Mouse (Mus musculus) E14TG2a.4 (cell line): ENCODE measurements at regions not wholly inside any gene's neighbourhood (a gene's known extent, or its start where the extent isn't known, plus 50 kb on each side); places are given as distances from the start of the nearest gene placed in this dataset.

Experiments
- H3K27me3 ChIP-seq: 2 replicates; pipeline ENCODE4 v1.6.1; 2014; ENCODE audit warnings: low read length, control low read depth; ENCODE audit not compliant: insufficient read depth
- H3K36me3 ChIP-seq: 2 replicates; pipeline ENCODE4 v1.6.1; 2014; ENCODE audit warnings: low read length, control low read depth; ENCODE audit not compliant: insufficient read depth
- H3K4me1 ChIP-seq: replicated peaks from 2 replicates; pipeline ENCODE4 v1.6.1; 2014; ENCODE audit warnings: low read depth, low read length, control low read depth
- H3K4me3 ChIP-seq: replicated peaks from 2 replicates; pipeline ENCODE4 v1.5.1; 2014; ENCODE audit warnings: mild to moderate bottlenecking, low read length
- H3K9me3 ChIP-seq: 2 replicates; pipeline ENCODE4 v1.6.1; 2014; ENCODE audit warnings: low read length, control low read depth
- CTCF ChIP-seq: conservative IDR thresholded peaks from 2 replicates; pipeline ENCODE4 v1.5.1; 2014; ENCODE audit warnings: low read length
- NANOG ChIP-seq: IDR thresholded peaks from 2 replicates; pipeline ENCODE4 v1.6.1; 2014; ENCODE audit warnings: borderline replicate concordance, low read length, mixed read lengths
- POU5F1 ChIP-seq: IDR thresholded peaks from 2 replicates; pipeline ENCODE4 v1.6.1; 2014; ENCODE audit warnings: low read length, borderline replicate concordance

- no peak for TF ChIP-seq NANOG
- no peak for TF ChIP-seq POU5F1
- TF ChIP-seq CTCF = no peak
- Histone ChIP-seq H3K9me3 (no peaks in the 10 kb centered on the region), H3K4me3 (no peak overlapping the region), H3K27me3 (no peaks in the 10 kb centered on the region), H3K36me3 (no peaks in the 10 kb centered on the region), H3K4me1 (no peaks in the 10 kb centered on the region)
Observed at GRCm38 (mm10) chr2:139044684-139045083, 449.0 kb upstream of the Sptlc3 start.

- Histone ChIP-seq H3K4me3 (no peak overlapping the region), H3K27me3 (no peaks in the 10 kb centered on the region), H3K9me3 (no peaks in the 10 kb centered on the region), H3K4me1 (no peaks in the 10 kb centered on the region), H3K36me3 (no peaks in the 10 kb centered on the region)
- no peak for TF ChIP-seq POU5F1
- no peak for TF ChIP-seq CTCF
- no peak for TF ChIP-seq NANOG
Observed at GRCm38 (mm10) chr2:139055249-139055648, 438.5 kb upstream of the Sptlc3 start.

- no peaks in the 10 kb centered on the region for H3K9me3 ChIP-seq
Observed at GRCm38 (mm10) chr2:139069276-139069961, 424.3 kb upstream of the Sptlc3 start.

GRCm38 (mm10) chr2:139071690-139072089 is 422.0 kb upstream of the Sptlc3 start:
- Histone ChIP-seq H3K4me3 (no peak overlapping the region), H3K36me3 (no peaks in the 10 kb centered on the region), H3K9me3 (no peaks in the 10 kb centered on the region), H3K27me3 (no peaks in the 10 kb centered on the region), H3K4me1 (no peaks in the 10 kb centered on the region)
- TF ChIP-seq CTCF (no peak), NANOG (no peak), POU5F1 (no peak)

More at GRCm38 (mm10) chr2:139069276-139069961, 424.3 kb upstream of the Sptlc3 start:
- no peaks in the 10 kb centered on the region for H3K36me3 ChIP-seq
- no peak overlapping the region for H3K4me3 ChIP-seq
- H3K27me3 ChIP-seq = no peaks in the 10 kb centered on the region
- no peak for TF ChIP-seq NANOG
- TF ChIP-seq CTCF = no peak
- TF ChIP-seq POU5F1 = no peak
- no peaks in the 10 kb centered on the region for H3K4me1 ChIP-seq

- Histone ChIP-seq H3K9me3 (peaks cover 33% of the 10 kb centered on the region), H3K27me3 (no peaks in the 10 kb centered on the region), H3K4me3 (no peak overlapping the region), H3K36me3 (no peaks in the 10 kb centered on the region), H3K4me1 (no peaks in the 10 kb centered on the region)
- TF ChIP-seq CTCF (no peak), POU5F1 (no peak), NANOG (no peak)
Observed at GRCm38 (mm10) chr2:139093487-139094066, 400.1 kb upstream of the Sptlc3 start.

- no peaks in the 10 kb centered on the region for H3K27me3 ChIP-seq
- no peaks in the 10 kb centered on the region for H3K9me3 ChIP-seq
- H3K36me3 ChIP-seq = no peaks in the 10 kb centered on the region
- TF ChIP-seq POU5F1 = no peak
- TF ChIP-seq NANOG = no peak
- no peak for TF ChIP-seq CTCF
- no peak overlapping the region for H3K4me3 ChIP-seq
- no peaks in the 10 kb centered on the region for H3K4me1 ChIP-seq
Observed at GRCm38 (mm10) chr2:139111669-139112068, 382.0 kb upstream of the Sptlc3 start.

GRCm38 (mm10) chr2:139114523-139114922 is 379.2 kb upstream of the Sptlc3 start:
- H3K9me3 ChIP-seq = no peaks in the 10 kb centered on the region
- TF ChIP-seq POU5F1 (no peak), NANOG (no peak), CTCF (no peak)
- no peak overlapping the region for H3K4me3 ChIP-seq
- no peaks in the 10 kb centered on the region for H3K36me3 ChIP-seq
- no peaks in the 10 kb centered on the region for H3K4me1 ChIP-seq
- H3K27me3 ChIP-seq = no peaks in the 10 kb centered on the region

- Histone ChIP-seq H3K4me3 (no peak overlapping the region), H3K36me3 (no peaks in the 10 kb centered on the region), H3K4me1 (no peaks in the 10 kb centered on the region), H3K9me3 (no peaks in the 10 kb centered on the region), H3K27me3 (no peaks in the 10 kb centered on the region)
- TF ChIP-seq CTCF (no peak), POU5F1 (no peak), NANOG (no peak)
Observed at GRCm38 (mm10) chr2:139120905-139121304, 372.8 kb upstream of the Sptlc3 start.

- Histone ChIP-seq H3K9me3 (no peaks in the 10 kb centered on the region), H3K27me3 (no peaks in the 10 kb centered on the region), H3K4me3 (no peak overlapping the region), H3K36me3 (no peaks in the 10 kb centered on the region), H3K4me1 (no peaks in the 10 kb centered on the region)
- TF ChIP-seq CTCF = no peak
- no peak for TF ChIP-seq POU5F1
- TF ChIP-seq NANOG = no peak
Observed at GRCm38 (mm10) chr2:139132121-139132520, 361.6 kb upstream of the Sptlc3 start.
